Mouse (Mus musculus): Measurements from ENCODE around the gene Hrc.

GRCm38 (mm10) chr7:45323069-45323468 lies 12.0 kb upstream of the Hrc start:
- TF ChIP-seq GATA1 (IDR thresholded peaks at IDR 0.05; ENCODE audit: low read length) (no peak), TAL1 (IDR thresholded peaks at IDR 0.05; ENCODE audit: low read length) (no peak)
